Mouse (Mus musculus): ENCODE measurements at regions not wholly inside any gene's neighbourhood (a gene's known extent, or its start where the extent isn't known, plus 50 kb on each side); places are given as distances from the start of the nearest gene placed in this dataset.

- intact Hi-C loops (cut with DNase I): no loop called here
- Histone ChIP-seq H3K27ac (no peak overlapping the region), H3K4me3 (no peak overlapping the region)
- DNase-seq (ENCODE audit: extremely low spot score in 1 of 2, low spot score in 2 of 2): no peak
- no peak for TF ChIP-seq CTCF (IDR thresholded peaks at IDR 0.05)
Measured at GRCm38 (mm10) chr4:55811656-55812055, 279.4 kb upstream of the Klf4 start.

- no peak overlapping the region for H3K27ac ChIP-seq
- intact Hi-C loops (cut with DNase I): no loop called here
- DNase-seq (ENCODE audit: extremely low spot score in 1 of 2, low spot score in 2 of 2): no peak
- no peak overlapping the region for H3K4me3 ChIP-seq
- no peak for TF ChIP-seq CTCF (IDR thresholded peaks at IDR 0.05)
Measured at GRCm38 (mm10) chr4:55808501-55808900, 276.2 kb upstream of the Klf4 start.

- intact Hi-C loops (cut with DNase I): no loop called here
- Histone ChIP-seq H3K4me3 (no peak overlapping the region), H3K27ac (no peak overlapping the region)
- TF ChIP-seq CTCF (IDR thresholded peaks at IDR 0.05): no peak
- no peak for DNase-seq (ENCODE audit: extremely low spot score in 1 of 2, low spot score in 2 of 2)
Measured at GRCm38 (mm10) chr4:55806799-55807198, 274.5 kb upstream of the Klf4 start.

- no peak overlapping the region for H3K27ac ChIP-seq
- TF ChIP-seq CTCF (IDR thresholded peaks at IDR 0.05): no peak
- no peak for DNase-seq (ENCODE audit: extremely low spot score in 1 of 2, low spot score in 2 of 2)
- intact Hi-C loops (cut with DNase I): no loop called here
- no peak overlapping the region for H3K4me3 ChIP-seq
Measured at GRCm38 (mm10) chr4:55805255-55806051, 273.2 kb upstream of the Klf4 start.

GRCm38 (mm10) chr4:55802101-55802500 lies 269.8 kb upstream of the Klf4 start:
- H3K4me3 ChIP-seq: no peak overlapping the region
- TF ChIP-seq CTCF (IDR thresholded peaks at IDR 0.05): no peak
- no peak overlapping the region for H3K27ac ChIP-seq
- no peak for DNase-seq (ENCODE audit: extremely low spot score in 1 of 2, low spot score in 2 of 2)
- intact Hi-C loops (cut with DNase I): no loop called here

- intact Hi-C loops (cut with DNase I): no loop called here
- no peak overlapping the region for H3K27ac ChIP-seq
- no peak overlapping the region for H3K4me3 ChIP-seq
- no peak for DNase-seq (ENCODE audit: extremely low spot score in 1 of 2, low spot score in 2 of 2)
- no peak for TF ChIP-seq CTCF (IDR thresholded peaks at IDR 0.05)
Measured at GRCm38 (mm10) chr4:55798099-55798498, 265.8 kb upstream of the Klf4 start.

- no peak overlapping the region for H3K27ac ChIP-seq
- intact Hi-C loops (cut with DNase I): no loop called here
- TF ChIP-seq CTCF (IDR thresholded peaks at IDR 0.05): no peak
- DNase-seq (ENCODE audit: extremely low spot score in 1 of 2, low spot score in 2 of 2): no peak
- H3K4me3 ChIP-seq: no peak overlapping the region
Measured at GRCm38 (mm10) chr4:55781329-55781847, 249.1 kb upstream of the Klf4 start.

GRCm38 (mm10) chr4:55779581-55779980 lies 247.3 kb upstream of the Klf4 start:
- Histone ChIP-seq H3K4me3 (no peak overlapping the region), H3K27ac (no peak overlapping the region)
- TF ChIP-seq CTCF (IDR thresholded peaks at IDR 0.05): no peak
- intact Hi-C loops (cut with DNase I): no loop called here
- no peak for DNase-seq (ENCODE audit: extremely low spot score in 1 of 2, low spot score in 2 of 2)

- intact Hi-C loops (cut with DNase I): no loop called here
- no peak for DNase-seq (ENCODE audit: extremely low spot score in 1 of 2, low spot score in 2 of 2)
- TF ChIP-seq CTCF (IDR thresholded peaks at IDR 0.05): no peak
Measured at GRCm38 (mm10) chr4:55775858-55776257, 243.6 kb upstream of the Klf4 start.

GRCm38 (mm10) chr4:55774571-55774970 lies 242.3 kb upstream of the Klf4 start:
- intact Hi-C loops (cut with DNase I): no loop called here
- TF ChIP-seq CTCF (IDR thresholded peaks at IDR 0.05): no peak
- no peak overlapping the region for H3K4me3 ChIP-seq
- no peak overlapping the region for H3K27ac ChIP-seq
- no peak for DNase-seq (ENCODE audit: extremely low spot score in 1 of 2, low spot score in 2 of 2)

More at GRCm38 (mm10) chr4:55775858-55776257, 243.6 kb upstream of the Klf4 start:
- Histone ChIP-seq H3K27ac (no peak overlapping the region), H3K4me3 (no peak overlapping the region)

- no peak for TF ChIP-seq CTCF (IDR thresholded peaks at IDR 0.05)
- Histone ChIP-seq H3K27ac (no peak overlapping the region), H3K4me3 (no peak overlapping the region)
- intact Hi-C loops (cut with DNase I): no loop called here
- no peak for DNase-seq (ENCODE audit: extremely low spot score in 1 of 2, low spot score in 2 of 2)
Measured at GRCm38 (mm10) chr4:55769656-55770055, 237.4 kb upstream of the Klf4 start.

- TF ChIP-seq CTCF (IDR thresholded peaks at IDR 0.05): no peak
- Histone ChIP-seq H3K4me3 (no peak overlapping the region), H3K27ac (no peak overlapping the region)
- intact Hi-C loops (cut with DNase I): no loop called here
- no peak for DNase-seq (ENCODE audit: extremely low spot score in 1 of 2, low spot score in 2 of 2)
Measured at GRCm38 (mm10) chr4:55768325-55768724, 236.1 kb upstream of the Klf4 start.

- intact Hi-C loops (cut with DNase I): no loop called here
- no peak for TF ChIP-seq CTCF (IDR thresholded peaks at IDR 0.05)
- Histone ChIP-seq H3K27ac (no peak overlapping the region), H3K4me3 (no peak overlapping the region)
- no peak for DNase-seq (ENCODE audit: extremely low spot score in 1 of 2, low spot score in 2 of 2)
Measured at GRCm38 (mm10) chr4:55767133-55767532, 234.9 kb upstream of the Klf4 start.
